Mouse (Mus musculus) ES-E14 (cell line): ENCODE data around the gene Ube3b. TPM values are rescaled to one million over a fixed set of nuclear protein-coding genes. Genes with fewer than 3 reads are reported as not detected.

Experiments
- DNase-seq: peaks from one replicate; pipeline ENCODE4 v3.0.0-alpha.2; 2013; ENCODE audit warnings: low read depth, low spot score
- H3K27ac ChIP-seq: 2 replicates; pipeline ENCODE4 v1.5.1; 2012; ENCODE audit warnings: low read depth, mild to moderate bottlenecking, low read length, moderate library complexity, mixed read lengths; ENCODE audit not compliant: poor library complexity, insufficient read depth, severe bottlenecking
- H3K36me3 ChIP-seq: 2 replicates; pipeline ENCODE4 v1.6.1; 2012; ENCODE audit warnings: mild to moderate bottlenecking, low read length, moderate library complexity, mixed read lengths; ENCODE audit not compliant: control insufficient read depth, poor library complexity, insufficient read depth, severe bottlenecking
- H3K4me1 ChIP-seq, 2 experiments: fragments of 150-350 bp in 1 of 2; sonication (generic) in 1 of 2; 2 replicates each; pipeline ENCODE4 v1.6.1; 2012; ENCODE audit warnings: low read length in 2 of 2, mild to moderate bottlenecking in 1 of 2, mixed read lengths in 1 of 2; ENCODE audit not compliant: control insufficient read depth in 2 of 2, insufficient read depth in 2 of 2, poor library complexity in 1 of 2
- H3K4me3 ChIP-seq, 2 experiments: fragments of 150-350 bp in 1 of 2; sonication (generic) in 1 of 2; 2 replicates each; pipeline ENCODE4 v1.5.1; 2012; ENCODE audit warnings: low read length in 2 of 2, low read depth in 1 of 2, mild to moderate bottlenecking in 1 of 2, mixed read lengths in 1 of 2; ENCODE audit not compliant: insufficient read depth in 1 of 2, poor library complexity in 1 of 2, severe bottlenecking in 1 of 2
- H3K9ac ChIP-seq: 2 replicates; pipeline ENCODE4 v1.6.1; 2012; ENCODE audit warnings: low read depth, mild to moderate bottlenecking, low read length, mixed read lengths; ENCODE audit not compliant: poor library complexity, insufficient read depth, severe bottlenecking
- H3K9me3 ChIP-seq: fragments of 150-350 bp; sonication (generic); 2 replicates; pipeline ENCODE4 v1.6.1; 2012; ENCODE audit warnings: low read depth, mild to moderate bottlenecking, low read length; ENCODE audit not compliant: control insufficient read depth, insufficient read depth
- CHD2 ChIP-seq: IDR thresholded peaks from 2 replicates; pipeline ENCODE4 v1.6.1; 2014; ENCODE audit warnings: mild to moderate bottlenecking, low read depth, low read length, inconsistent platforms
- HCFC1 ChIP-seq: IDR thresholded peaks from 2 replicates; pipeline ENCODE4 v1.6.1; 2012; ENCODE audit warnings: low read length, inconsistent platforms, borderline replicate concordance; ENCODE audit not compliant: insufficient read depth
- MAFK ChIP-seq: IDR thresholded peaks from 2 replicates; pipeline ENCODE4 v1.6.1; 2014; ENCODE audit warnings: mild to moderate bottlenecking, low read depth, low read length, inconsistent platforms; ENCODE audit not compliant: insufficient read depth
- ZC3H11A ChIP-seq: IDR thresholded peaks from 2 replicates; pipeline ENCODE4 v1.6.1; 2012; ENCODE audit warnings: low read depth, mild to moderate bottlenecking, inconsistent platforms, low read length, borderline replicate concordance
- ZNF384 ChIP-seq: IDR thresholded peaks from 2 replicates; pipeline ENCODE4 v1.6.1; 2012; ENCODE audit warnings: low read depth, low read length, inconsistent platforms
- in situ Hi-C, 2 experiments: fragments of 600-800 bp; cut with MboI; formaldehyde crosslinking; loops; one replicate each; pipeline ENCODE4 v1.15.1; 2025; ENCODE audit warnings: low sequenced_read_pairs in 2 of 2, inconsistent platforms in 1 of 2; ENCODE audit not compliant: unreplicated experiment in 2 of 2
- total RNA-seq: library from RNA; depleted of rRNA; stranded (reverse); fragments of 300-350 nt; gene quantifications from 2 replicates; pipeline ENCODE4 v1.2.3, GENCODE M21; 2012

The Ube3b gene
- total RNA-seq, 1 experiment, result 31.7 TPM

GRCm38 (mm10) chr5:114369921-114370320 lies 10.5 kb upstream of the Ube3b start:
- in situ Hi-C loops, result no loop called here
- H3K27ac ChIP-seq, result no peak overlapping the region
- H3K4me1 ChIP-seq, result peaks cover 2 to 26% of the 10 kb centered on the region in 2 experiments; a peak in 2 of 4 replicates
- TF ChIP-seq ZC3H11A (no peak), ZNF384 (no peak), HCFC1 (no peak), CHD2 (no peak), MAFK (no peak)
- no peak for DNase-seq
- peaks cover 56% of the 10 kb centered on the region for H3K36me3 ChIP-seq
- no peaks in the 10 kb centered on the region for H3K9me3 ChIP-seq
- H3K4me3 ChIP-seq, result no peak overlapping the region
- H3K9ac ChIP-seq, result no peak overlapping the region

- H3K36me3 ChIP-seq, result peaks cover 56% of the 10 kb centered on the region
- TF ChIP-seq CHD2 (no peak), ZC3H11A (no peak), ZNF384 (no peak), HCFC1 (no peak), MAFK (no peak)
- in situ Hi-C loops, result no loop called here
- H3K4me1 ChIP-seq, result peaks cover 2 to 28% of the 10 kb centered on the region in 2 experiments; a peak in 2 of 4 replicates
- H3K27ac ChIP-seq, result no peak overlapping the region
- DNase-seq, result no peak
- no peak overlapping the region for H3K4me3 ChIP-seq
- no peak overlapping the region for H3K9ac ChIP-seq
- no peaks in the 10 kb centered on the region for H3K9me3 ChIP-seq
Measured at GRCm38 (mm10) chr5:114370371-114370776, 10.0 kb upstream of the Ube3b start.

GRCm38 (mm10) chr5:114371331-114371730 lies 9.1 kb upstream of the Ube3b start:
- peaks cover 2 to 32% of the 10 kb centered on the region in 2 experiments; a peak in 2 of 4 replicates for H3K4me1 ChIP-seq
- in situ Hi-C loops, result no loop called here
- no peaks in the 10 kb centered on the region for H3K9me3 ChIP-seq
- no peak overlapping the region for H3K27ac ChIP-seq
- DNase-seq, result no peak
- H3K9ac ChIP-seq, result no peak overlapping the region
- peaks cover 53% of the 10 kb centered on the region for H3K36me3 ChIP-seq
- H3K4me3 ChIP-seq, result no peak overlapping the region
- TF ChIP-seq HCFC1 (no peak), MAFK (no peak), CHD2 (no peak)

- Histone ChIP-seq H3K4me1 (peaks cover 2 to 32% of the 10 kb centered on the region in 2 experiments; a peak in 2 of 4 replicates), H3K36me3 (peaks cover 47% of the 10 kb centered on the region), H3K4me3 (no peak overlapping the region), H3K9me3 (no peaks in the 10 kb centered on the region), H3K9ac (no peak overlapping the region), H3K27ac (no peak overlapping the region)
- no peak for DNase-seq
- in situ Hi-C loops, result no loop called here
- TF ChIP-seq CHD2 (no peak), ZNF384 (no peak), MAFK (no peak), HCFC1 (no peak), ZC3H11A (no peak)
Measured at GRCm38 (mm10) chr5:114371731-114372473, 8.5 kb upstream of the Ube3b start.

- H3K4me3 ChIP-seq, result no peak overlapping the region
- peaks cover 40% of the 10 kb centered on the region for H3K36me3 ChIP-seq
- peaks cover 2 to 34% of the 10 kb centered on the region in 2 experiments; a peak in 2 of 4 replicates for H3K4me1 ChIP-seq
- no peak for DNase-seq
- H3K9ac ChIP-seq, result no peak overlapping the region
- no peak overlapping the region for H3K27ac ChIP-seq
- in situ Hi-C loops, result no loop called here
- H3K9me3 ChIP-seq, result no peaks in the 10 kb centered on the region
- TF ChIP-seq CHD2, result no peak
- no peak for TF ChIP-seq ZNF384
Measured at GRCm38 (mm10) chr5:114372565-114372964, 7.8 kb upstream of the Ube3b start.
